Mouse (Mus musculus): ENCODE data around the gene Endog. TPM values are rescaled to one million over a fixed set of nuclear protein-coding genes. Genes with fewer than 3 reads are reported as not detected.

Gene Endog
- total RNA-seq, 4 experiments from 2014 or later, result 50.3 to 59.4 (median 56.9) TPM

DNA sequence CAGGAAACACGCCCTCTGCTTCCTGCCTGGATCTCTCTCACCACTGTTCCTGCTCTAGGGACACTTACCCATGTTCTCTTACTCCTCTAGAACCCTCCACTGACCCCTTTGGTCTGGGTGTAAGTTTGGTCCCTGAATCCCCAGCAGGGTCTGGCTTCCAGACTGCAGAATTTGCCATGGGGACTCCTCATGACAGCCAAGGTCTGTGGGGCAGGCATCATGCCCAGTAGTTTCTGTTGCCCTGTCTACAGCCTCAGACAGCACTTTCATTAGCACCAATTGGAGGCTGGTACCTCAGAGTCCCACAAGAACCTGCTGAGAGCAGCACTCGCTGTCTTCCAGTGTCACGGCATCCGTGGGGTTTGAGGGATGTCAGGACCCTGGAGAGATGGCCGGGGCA lies 36.6 kb downstream of the Endog start:
- DNase-seq (ENCODE audit: low spot score in 2 of 2), result no peak

DNA sequence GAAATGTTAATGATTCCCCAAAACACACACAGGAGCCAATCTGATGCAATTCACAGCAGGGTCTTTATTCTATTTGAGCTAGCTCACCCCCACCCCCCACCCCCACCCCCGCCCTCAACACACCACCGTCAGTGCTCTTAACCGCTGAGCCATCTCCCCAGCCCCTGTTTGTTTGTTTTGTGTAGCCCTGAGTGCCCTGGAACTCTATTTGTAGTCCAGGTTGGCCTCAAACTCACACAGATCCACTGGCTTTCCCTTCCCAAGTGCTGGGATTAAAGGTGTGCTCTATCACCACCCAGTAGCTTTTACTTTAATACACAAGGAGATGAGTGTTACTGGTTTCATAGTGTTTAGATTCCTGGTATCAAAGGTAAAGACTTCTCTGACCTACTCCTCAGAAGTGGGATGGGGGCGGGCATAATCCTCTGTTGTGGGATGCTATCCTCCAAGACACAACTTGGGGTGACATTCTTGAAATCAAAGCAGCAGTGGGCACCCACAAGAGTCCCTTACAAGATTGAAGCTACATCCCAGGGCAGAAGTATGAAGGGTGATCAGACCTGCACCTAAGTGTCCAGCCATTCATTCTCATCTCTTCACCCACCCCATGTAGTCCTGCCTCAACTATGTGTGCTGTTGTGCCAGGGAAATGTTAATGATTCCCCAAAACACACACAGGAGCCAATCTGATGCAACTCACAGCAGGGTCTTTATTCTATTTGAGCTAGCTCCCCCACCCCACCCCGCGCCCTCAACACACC lies 40.3 kb downstream of the Endog start:
- DNase-seq (ENCODE audit: low spot score in 2 of 2), result no peak

DNA sequence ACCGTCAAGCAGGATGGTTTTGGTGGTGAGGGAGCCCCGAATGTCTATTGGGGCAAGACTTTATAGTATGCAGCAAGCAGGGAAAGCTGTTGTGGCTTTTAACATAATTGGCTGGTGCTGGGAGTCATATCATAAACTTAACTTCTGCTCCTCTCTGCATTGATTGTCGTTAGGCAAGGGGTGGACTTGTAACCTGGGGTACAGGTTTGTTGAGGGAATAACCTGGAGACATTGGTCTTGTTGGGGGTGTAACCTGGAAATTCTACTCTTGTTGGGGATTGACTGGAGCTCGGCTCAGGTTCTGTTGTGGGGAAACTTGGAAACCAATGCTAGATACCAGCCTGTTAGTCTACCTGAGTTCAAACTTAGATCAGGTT lies 40.9 kb downstream of the Endog start:
- no peak for DNase-seq (ENCODE audit: low spot score in 2 of 2)

DNA sequence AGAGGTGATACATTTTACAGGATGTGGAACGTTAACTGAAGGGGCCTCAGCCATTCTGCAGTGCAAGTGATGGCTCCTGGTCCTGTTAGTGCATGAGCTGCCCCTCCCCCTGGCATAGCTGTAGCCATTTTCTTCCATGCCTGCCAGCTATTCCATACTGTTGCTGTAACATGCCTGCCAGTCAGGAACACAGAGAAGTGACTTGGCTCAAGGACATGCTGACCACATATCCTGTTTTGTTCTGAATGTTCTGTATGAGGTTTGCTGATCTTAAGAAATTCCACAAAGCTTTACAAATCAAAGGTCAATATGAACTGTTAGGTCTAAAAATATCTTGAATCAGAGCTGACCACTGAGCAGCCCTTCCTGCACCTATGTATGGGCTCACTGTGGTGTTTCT lies 41.7 kb downstream of the Endog start:
- no peak for DNase-seq (ENCODE audit: low spot score in 2 of 2)

DNA sequence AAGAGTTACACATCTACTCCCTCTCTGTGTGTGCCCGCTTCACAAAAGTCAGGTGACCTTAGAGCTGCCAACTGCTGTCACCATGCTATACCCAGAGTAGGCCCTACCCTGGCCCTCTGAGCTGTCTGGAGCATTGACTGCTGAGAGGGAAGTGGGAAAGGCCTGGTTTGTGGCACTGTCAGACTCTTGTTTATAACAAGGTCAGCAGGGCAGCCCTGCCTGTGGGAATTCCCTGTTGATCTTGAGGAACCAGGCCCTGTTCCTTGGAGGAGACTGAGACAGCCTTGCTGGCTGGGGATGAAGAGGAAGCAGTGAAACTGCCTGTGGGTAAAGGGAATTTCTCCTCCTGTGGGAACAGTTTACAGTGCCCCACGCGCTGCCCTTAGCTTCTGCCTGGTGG lies 43.5 kb downstream of the Endog start:
- no peak for DNase-seq (ENCODE audit: low spot score in 2 of 2)

DNA sequence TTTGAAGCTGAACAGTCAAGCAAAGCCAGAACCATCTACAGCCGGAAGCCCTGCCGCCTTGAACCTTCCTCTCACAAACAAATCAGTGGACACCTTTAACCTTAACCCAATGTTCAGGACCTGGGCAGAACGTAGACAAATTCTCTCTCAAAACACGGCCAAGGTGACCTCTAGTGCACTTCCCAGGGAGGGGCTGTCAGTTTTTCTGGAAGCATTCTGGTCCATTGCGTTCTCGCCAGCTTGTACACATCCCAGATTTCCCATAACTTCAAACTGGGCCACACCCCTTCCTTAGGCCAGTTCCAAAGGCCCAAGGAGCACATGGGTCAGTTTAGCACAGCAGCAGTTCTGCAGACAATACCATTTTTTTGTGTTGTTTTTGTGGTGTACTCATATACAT lies 44.2 kb downstream of the Endog start:
- DNase-seq (ENCODE audit: low spot score in 2 of 2), result no peak

DNA sequence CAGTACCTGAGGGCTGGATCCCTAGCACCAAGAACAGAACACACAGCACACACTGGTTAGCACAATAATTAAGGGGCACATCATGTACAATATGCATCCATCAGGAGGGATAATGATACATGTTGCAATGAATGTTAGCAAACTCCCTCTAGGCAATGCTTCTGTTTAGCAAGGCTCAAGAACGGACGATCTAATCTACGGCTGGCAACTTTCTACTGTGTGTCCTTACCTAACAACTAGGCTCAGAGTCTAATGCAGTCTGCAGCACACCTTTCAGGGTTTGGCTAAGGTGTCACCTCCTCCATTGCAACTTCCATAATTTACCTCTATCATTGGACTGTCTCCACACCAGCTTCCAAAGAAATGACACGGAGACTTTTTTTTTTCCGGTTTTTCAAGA lies 45.0 kb downstream of the Endog start:
- DNase-seq (ENCODE audit: low spot score in 2 of 2), result no peak

Other genes starting within 250 kb of the Endog start
- gene Gle1, start 236.1 kb upstream of the Endog start, total RNA-seq (2022), result 10 to 100 TPM; 20.1 to 27.0 (median 22.9) TPM
- 10 to 100 TPM; 29.2 to 43.7 (median 36.4) TPM for gene Sptan1, start 205.9 kb upstream of the Endog start, total RNA-seq (2022)
- 1 to 10 TPM; 3.9 to 5.6 (median 4.3) TPM for gene Wdr34, start 122.6 kb upstream of the Endog start, total RNA-seq (2022)
- 100 to 1,000 TPM; 106 to 121 (median 118) TPM for gene Set, start 114.1 kb upstream of the Endog start, total RNA-seq (2022)
- 1 to 10 TPM; 2.1 to 3.2 (median 2.7) TPM for gene Pkn3, start 93.8 kb upstream of the Endog start, total RNA-seq (2022)
- 1 to 10 TPM; 3.1 to 3.9 (median 3.4) TPM for gene Zdhhc12, start 77.8 kb upstream of the Endog start, total RNA-seq (2022)
- gene Zer1, start 46.9 kb upstream of the Endog start, total RNA-seq (2022), result 10 to 100 TPM; 23.5 to 24.8 (median 24.3) TPM
- gene Tbc1d13, start 37.7 kb upstream of the Endog start, total RNA-seq (2022), result 10 to 100 TPM; 11.1 to 13.9 (median 11.2) TPM
- 1 to 10 TPM; 3.4 to 5.1 (median 4.3) TPM for gene Spout1, start 7.0 kb downstream of the Endog start, total RNA-seq (2022)
- gene Kyat1, start 34.4 kb downstream of the Endog start, total RNA-seq (2022), result 10 to 100 TPM; 23.0 to 28.7 (median 26.8) TPM
- gene Lrrc8a, start 66.2 kb downstream of the Endog start, total RNA-seq (2022), result 10 to 100 TPM; 13.2 to 20.1 (median 15.3) TPM
- gene Gm28035, start 69.1 kb downstream of the Endog start, total RNA-seq (2022), result under 1 TPM in 3 of 4 experiments, not detected in 1; 0.22 to 0.78 (median 0.40) TPM
- gene Phyhd1, start 94.7 kb downstream of the Endog start, total RNA-seq (2022), result 10 to 100 TPM in 2 of 4 experiments, 1 to 10 TPM in 2; 7.7 to 14.2 (median 11.0) TPM
- not detected for gene Gm28038, start 109.5 kb downstream of the Endog start, total RNA-seq (2022)
- 10 to 100 TPM; 20.5 to 26.2 (median 24.6) TPM for gene Dolk, start 114.8 kb downstream of the Endog start, total RNA-seq (2022)
- gene Nup188, start 114.9 kb downstream of the Endog start, total RNA-seq (2022), result 1 to 10 TPM; 6.0 to 8.8 (median 7.2) TPM
- gene Sh3glb2, start 187.8 kb downstream of the Endog start, total RNA-seq (2022), result 10 to 100 TPM; 15.3 to 18.5 (median 16.8) TPM
- 10 to 100 TPM; 13.2 to 29.8 (median 17.4) TPM for gene Miga2, start 192.7 kb downstream of the Endog start, total RNA-seq (2022)
- 1 to 10 TPM; 3.9 to 4.5 (median 4.1) TPM for gene Dolpp1, start 220.8 kb downstream of the Endog start, total RNA-seq (2022)
- 100 to 1,000 TPM; 355 to 420 (median 382) TPM for gene Crat, start 244.3 kb downstream of the Endog start, total RNA-seq (2022)
- 10 to 100 TPM; 55.6 to 70.0 (median 63.9) TPM for gene Ptpa, start 244.5 kb downstream of the Endog start, total RNA-seq (2022)